Mouse (Mus musculus): ENCODE measurements at regions not wholly inside any gene's neighbourhood (a gene's known extent, or its start where the extent isn't known, plus 50 kb on each side); places are given as distances from the start of the nearest gene placed in this dataset.

DNA sequence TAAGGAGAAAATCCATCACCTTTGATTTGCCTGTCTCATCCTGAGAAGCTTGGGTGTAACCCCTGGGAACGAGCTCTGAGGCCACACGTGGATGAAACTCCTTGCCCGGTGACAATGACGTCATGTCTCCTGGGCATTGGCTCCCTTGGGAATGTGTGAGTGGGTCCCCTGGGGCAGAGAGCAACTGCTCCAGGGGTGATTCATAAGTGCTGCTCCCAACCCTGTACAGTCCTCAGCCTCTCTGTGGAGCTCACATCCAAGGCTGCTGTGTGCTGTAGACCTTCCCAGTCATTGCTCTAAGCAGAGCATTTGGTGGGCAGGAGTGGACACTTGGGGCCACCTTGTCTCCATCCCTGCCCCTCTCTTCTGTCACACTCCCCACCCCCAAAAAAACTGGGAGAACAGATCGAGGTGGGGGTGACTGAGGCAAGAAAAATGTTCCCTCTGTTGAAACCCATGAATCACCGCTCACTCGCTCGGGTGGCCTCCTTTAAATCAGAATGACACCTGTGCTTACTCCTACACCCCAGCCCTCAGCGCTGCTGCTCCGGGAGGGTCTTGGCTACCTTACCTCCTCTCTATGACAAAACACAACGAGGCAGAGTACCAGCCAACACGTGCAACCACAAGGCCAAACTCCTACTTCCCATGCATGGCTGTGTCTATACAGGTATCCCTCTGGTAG, 321.3 kb downstream of the Sox9 start:
- no peak for TF ChIP-seq CTCF (IDR thresholded peaks at IDR 0.05; ENCODE audit: insufficient read depth, low read length)
- peaks cover 7% of the 10 kb centered on the region; the same call in 1 of the 2 replicates for H3K4me1 ChIP-seq (ENCODE audit: control insufficient read depth, insufficient read depth, low read length)
- H3K4me3 ChIP-seq (replicated peaks; ENCODE audit: extremely low read depth, low read depth, low read length) = no peak overlapping the region
- 75% methylated on average over 12 of the region's 12 CpGs for WGBS
- DNase-seq = no peak

DNA sequence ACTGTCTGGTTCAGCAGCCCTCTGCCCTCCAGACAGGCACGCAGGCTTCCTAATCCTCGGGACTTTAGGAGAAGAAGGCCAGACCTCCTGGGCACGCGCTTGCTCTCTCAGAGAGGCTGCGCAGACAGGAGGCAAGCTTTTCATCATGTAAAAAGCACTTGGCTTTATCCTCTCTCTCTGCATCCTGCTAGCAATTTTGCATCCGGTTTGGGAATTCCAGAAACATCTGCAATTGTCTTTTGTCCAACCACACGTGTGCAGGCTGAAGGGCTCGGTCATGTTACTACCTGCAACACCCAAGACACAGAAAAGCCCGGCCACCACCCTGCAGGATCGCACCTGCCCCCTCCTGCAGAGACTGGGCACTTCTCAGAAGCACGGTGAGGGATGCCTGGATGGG, 323.3 kb downstream of the Sox9 start:
- no peak for TF ChIP-seq CTCF (IDR thresholded peaks at IDR 0.05; ENCODE audit: insufficient read depth, low read length)
- TF ChIP-seq POLR2A (IDR thresholded peaks at IDR 0.05; ENCODE audit: borderline replicate concordance, extremely low read depth, low read depth, low read length) = no peak
- peaks cover 7% of the 10 kb centered on the region; the same call in 1 of the 2 replicates for H3K4me1 ChIP-seq (ENCODE audit: control insufficient read depth, insufficient read depth, low read length)
- 63% methylated on average over 11 of the region's 11 CpGs for WGBS
- H3K4me3 ChIP-seq (replicated peaks; ENCODE audit: extremely low read depth, low read depth, low read length) = no peak overlapping the region
- no peak for DNase-seq

DNA sequence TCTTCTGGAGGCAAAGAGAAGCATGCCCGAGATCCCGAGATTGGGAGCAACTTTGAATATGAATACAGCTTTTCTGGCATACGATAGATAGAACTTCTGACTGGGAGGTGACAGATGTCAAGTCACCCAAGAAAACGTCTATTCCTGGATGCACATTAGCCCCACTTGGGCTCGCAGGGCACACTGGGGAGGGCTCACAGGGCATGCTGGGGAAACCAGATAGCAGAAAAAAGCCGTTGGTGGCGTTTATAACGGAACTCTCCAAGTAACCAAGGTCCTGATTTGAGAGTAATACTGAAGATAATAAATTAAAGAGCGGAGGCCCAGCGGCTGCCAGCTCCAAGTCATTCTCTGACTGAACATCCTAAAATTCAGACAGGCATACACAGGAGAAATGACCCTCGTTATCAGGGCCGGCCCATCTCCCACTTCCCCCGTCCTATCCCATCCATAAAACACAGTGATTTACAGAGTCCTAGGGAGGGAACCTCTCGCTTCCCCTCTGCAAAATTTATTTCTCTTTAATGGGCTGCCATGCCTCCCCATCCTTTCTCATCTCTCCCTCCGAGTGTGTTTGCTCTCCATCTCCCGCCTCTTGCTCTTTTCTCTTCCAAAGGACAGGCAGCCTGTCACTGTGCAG, 325.3 kb downstream of the Sox9 start:
- no peak for DNase-seq
- Histone ChIP-seq H3K4me3 (replicated peaks; ENCODE audit: extremely low read depth, low read depth, low read length) (no peak overlapping the region), H3K4me1 (ENCODE audit: control insufficient read depth, insufficient read depth, low read length) (no peaks in the 10 kb centered on the region)
- TF ChIP-seq CTCF (IDR thresholded peaks at IDR 0.05; ENCODE audit: insufficient read depth, low read length) = no peak
- WGBS = 77% methylated on average over 16 of the region's 16 CpGs

DNA sequence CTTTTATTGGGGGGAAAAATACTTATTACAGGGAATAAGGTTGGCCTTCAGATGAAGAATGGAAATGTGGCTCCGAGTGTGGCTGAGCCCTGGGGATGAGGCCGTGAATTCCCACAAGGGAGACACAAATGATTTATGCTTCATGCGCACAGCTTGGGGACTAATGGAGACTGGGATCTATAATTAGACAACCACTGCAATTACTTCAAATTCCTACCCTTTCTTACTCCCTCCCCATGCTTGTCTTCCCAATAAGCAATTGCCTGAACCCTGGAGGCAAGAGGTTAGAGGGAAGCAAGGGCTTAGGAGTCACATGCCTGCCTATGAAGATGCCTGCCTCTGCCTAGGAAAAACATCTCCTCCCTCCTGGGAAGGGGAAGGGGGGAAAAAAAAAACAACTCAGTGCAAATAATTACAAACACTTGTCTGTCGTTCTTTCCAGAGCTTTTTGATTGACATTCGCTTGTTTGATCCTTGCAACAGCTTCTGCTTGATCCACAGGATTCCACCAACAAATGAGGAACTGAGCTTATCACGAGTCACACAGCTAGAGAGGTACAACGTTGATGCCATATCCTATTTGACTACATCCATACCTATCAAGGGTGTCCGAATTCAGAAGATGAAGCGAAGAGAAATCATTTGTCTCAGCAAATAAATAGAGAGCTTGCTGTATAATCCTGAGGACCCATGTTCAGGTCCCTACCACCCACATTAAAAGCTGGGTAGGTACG, 326.1 kb downstream of the Sox9 start:
- TF ChIP-seq CTCF (IDR thresholded peaks at IDR 0.05; ENCODE audit: insufficient read depth, low read length) (no peak), POLR2A (IDR thresholded peaks at IDR 0.05; ENCODE audit: borderline replicate concordance, extremely low read depth, low read depth, low read length) (no peak)
- 72% methylated on average over 10 of the region's 10 CpGs for WGBS
- no peaks in the 10 kb centered on the region for H3K4me1 ChIP-seq (ENCODE audit: control insufficient read depth, insufficient read depth, low read length)
- no peak overlapping the region for H3K4me3 ChIP-seq (replicated peaks; ENCODE audit: extremely low read depth, low read depth, low read length)
- no peak for DNase-seq

DNA sequence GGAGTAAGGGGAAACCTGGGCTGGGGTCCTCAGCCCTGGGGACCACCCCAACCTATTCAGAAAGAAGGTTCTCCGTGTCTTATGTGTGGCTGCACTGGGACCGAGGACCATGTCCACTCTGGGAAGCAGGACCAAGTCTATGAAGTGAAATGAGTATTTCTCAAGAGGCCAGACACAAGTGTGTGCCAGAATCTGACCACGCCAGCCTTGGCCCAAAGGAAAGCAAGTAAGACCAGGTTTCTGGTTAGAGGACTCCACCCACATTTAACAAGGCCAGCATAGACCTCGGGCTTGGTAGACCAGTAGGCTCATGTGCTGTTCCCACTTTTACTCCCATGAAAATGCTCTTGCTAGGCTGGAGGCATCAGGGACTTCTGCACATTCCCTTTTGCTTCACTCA, 327.1 kb downstream of the Sox9 start:
- no peak overlapping the region for H3K4me3 ChIP-seq (replicated peaks; ENCODE audit: extremely low read depth, low read depth, low read length)
- TF ChIP-seq POLR2A (IDR thresholded peaks at IDR 0.05; ENCODE audit: borderline replicate concordance, extremely low read depth, low read depth, low read length) (no peak), CTCF (IDR thresholded peaks at IDR 0.05; ENCODE audit: insufficient read depth, low read length) (no peak)
- no peaks in the 10 kb centered on the region for H3K4me1 ChIP-seq (ENCODE audit: control insufficient read depth, insufficient read depth, low read length)
- DNase-seq = no peak
- WGBS = 72% methylated on average over 4 of the region's 4 CpGs

DNA sequence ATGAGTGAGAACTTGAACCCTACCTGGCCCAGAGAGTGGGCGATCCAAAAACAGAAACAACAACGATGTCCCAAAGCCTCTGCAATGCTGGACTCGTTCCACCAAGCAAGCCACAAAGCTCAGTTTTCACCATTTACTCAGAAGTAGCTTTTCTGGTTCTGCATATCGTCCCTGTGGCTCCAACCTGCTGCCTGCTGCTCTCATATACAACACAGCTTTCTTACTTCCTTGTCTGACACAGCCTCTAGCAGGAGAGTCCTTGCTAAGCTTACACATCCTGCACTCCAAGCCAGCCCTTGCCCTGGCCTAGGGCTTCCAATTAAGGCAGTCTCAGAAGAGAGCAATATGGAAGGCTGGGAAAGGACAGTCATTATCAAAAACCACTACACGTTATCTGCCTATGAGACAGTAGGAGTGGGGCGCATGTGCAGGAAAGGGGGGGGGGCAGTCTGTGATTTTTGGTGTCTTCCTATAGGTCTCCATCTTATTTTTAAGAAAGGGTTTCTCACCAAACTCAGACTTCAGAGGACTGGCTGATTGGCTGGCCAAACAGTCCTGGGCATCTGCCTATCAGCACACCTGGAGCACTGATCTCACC, 331.3 kb downstream of the Sox9 start:
- no peak overlapping the region for H3K4me3 ChIP-seq (replicated peaks; ENCODE audit: extremely low read depth, low read depth, low read length)
- H3K4me1 ChIP-seq (ENCODE audit: control insufficient read depth, insufficient read depth, low read length) = no peaks in the 10 kb centered on the region
- DNase-seq = no peak
- TF ChIP-seq POLR2A (IDR thresholded peaks at IDR 0.05; ENCODE audit: borderline replicate concordance, extremely low read depth, low read depth, low read length) (no peak), CTCF (IDR thresholded peaks at IDR 0.05; ENCODE audit: insufficient read depth, low read length) (no peak)
- 71% methylated on average over 6 of the region's 6 CpGs for WGBS

DNA sequence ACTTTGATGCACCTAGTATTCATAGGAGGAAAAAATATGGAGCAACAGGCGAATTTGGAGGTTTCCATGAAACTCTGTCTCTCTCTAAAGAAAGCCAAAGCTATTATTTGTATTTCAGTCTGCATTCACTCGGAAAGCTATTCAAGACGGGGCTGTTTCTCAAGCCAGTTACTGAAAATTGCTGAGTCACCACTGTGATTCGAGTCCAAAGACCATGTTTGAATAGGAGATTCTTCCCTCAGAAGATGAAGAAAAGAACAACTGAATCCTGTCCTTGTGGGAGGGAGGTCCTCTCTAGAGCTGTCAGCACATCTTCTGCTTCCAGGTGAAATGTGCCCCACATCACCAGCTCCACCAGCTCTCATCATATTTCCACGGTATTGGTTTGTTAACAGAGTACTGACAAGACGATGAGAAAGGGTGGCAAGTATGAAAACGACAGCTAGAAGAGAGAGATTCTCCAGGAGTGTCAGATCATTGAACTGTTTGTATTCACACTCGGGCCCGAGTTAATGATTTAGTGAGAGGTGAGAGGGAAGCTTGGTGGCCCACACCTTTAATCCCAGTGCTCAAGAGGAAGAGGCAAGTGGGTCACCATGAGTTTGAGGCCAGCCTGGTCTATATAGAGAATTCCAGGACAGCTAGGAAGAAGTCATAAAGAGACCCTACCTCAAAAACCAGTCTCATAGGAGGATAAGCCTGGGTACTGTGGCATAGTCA, 335.3 kb downstream of the Sox9 start:
- 66% methylated on average over 9 of the region's 9 CpGs for WGBS
- TF ChIP-seq POLR2A (IDR thresholded peaks at IDR 0.05; ENCODE audit: borderline replicate concordance, extremely low read depth, low read depth, low read length) (no peak), CTCF (IDR thresholded peaks at IDR 0.05; ENCODE audit: insufficient read depth, low read length) (no peak)
- DNase-seq = no peak
- Histone ChIP-seq H3K4me3 (replicated peaks; ENCODE audit: extremely low read depth, low read depth, low read length) (no peak overlapping the region), H3K4me1 (ENCODE audit: control insufficient read depth, insufficient read depth, low read length) (no peaks in the 10 kb centered on the region)

DNA sequence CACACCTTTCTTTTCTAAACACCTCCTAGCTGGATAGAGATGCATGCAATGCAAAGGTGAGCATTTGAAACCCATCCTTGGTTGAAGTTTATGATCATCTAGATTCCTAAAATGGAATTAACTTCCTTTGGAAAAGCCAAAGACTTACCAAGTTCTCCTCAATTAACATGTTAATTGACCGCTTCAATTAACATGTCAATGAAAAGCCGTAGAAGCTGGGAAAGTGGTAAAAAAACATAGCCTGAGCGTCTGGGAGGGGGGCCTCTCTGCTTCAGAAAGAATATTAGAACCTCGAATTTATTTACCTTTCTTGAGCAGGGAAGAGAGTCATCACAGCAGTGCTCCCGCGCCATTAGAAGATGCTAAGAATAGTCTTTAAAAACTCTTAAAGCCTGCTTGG, 338.5 kb downstream of the Sox9 start:
- no peak for DNase-seq
- TF ChIP-seq POLR2A (IDR thresholded peaks at IDR 0.05; ENCODE audit: borderline replicate concordance, extremely low read depth, low read depth, low read length) (no peak), CTCF (IDR thresholded peaks at IDR 0.05; ENCODE audit: insufficient read depth, low read length) (no peak)
- Histone ChIP-seq H3K4me1 (ENCODE audit: control insufficient read depth, insufficient read depth, low read length) (no peaks in the 10 kb centered on the region; the same call in 1 of the 2 replicates), H3K4me3 (replicated peaks; ENCODE audit: extremely low read depth, low read depth, low read length) (no peak overlapping the region)
- WGBS = 70% methylated on average over 6 of the region's 6 CpGs

DNA sequence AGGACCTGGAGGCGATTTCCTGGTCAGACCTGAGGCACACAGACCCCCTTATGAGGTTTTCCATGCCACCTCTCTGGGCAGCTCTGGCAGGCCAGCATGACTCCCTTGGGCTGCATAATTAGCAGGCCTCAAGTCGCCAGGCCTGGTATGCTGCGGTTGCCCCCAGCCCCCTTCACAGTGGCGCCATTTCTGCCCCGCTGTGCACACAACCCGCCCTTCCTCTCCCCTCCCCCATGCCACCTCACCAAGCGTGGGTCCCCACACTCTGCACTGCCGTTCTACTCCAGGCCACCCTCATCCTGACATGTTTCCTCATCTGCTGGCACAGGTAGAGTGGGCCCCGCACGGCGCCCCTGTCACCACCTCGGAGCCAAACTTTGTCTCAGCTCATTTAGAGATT, 339.3 kb downstream of the Sox9 start:
- 54% methylated on average over 12 of the region's 12 CpGs for WGBS

More for the DNA sequence above, 339.3 kb downstream of the Sox9 start:
- peaks cover 5% of the 10 kb centered on the region for H3K4me1 ChIP-seq (ENCODE audit: control insufficient read depth, insufficient read depth, low read length)
- H3K4me3 ChIP-seq (replicated peaks; ENCODE audit: extremely low read depth, low read depth, low read length) = no peak overlapping the region
- TF ChIP-seq POLR2A (IDR thresholded peaks at IDR 0.05; ENCODE audit: borderline replicate concordance, extremely low read depth, low read depth, low read length) (no peak), CTCF (IDR thresholded peaks at IDR 0.05; ENCODE audit: insufficient read depth, low read length) (no peak)
- DNase-seq = no peak
